Mouse (Mus musculus) C2C12 (cell line): ENCODE data around the gene Rps6kc1.

ENCODE experiments used
- CEBPB ChIP-seq: IDR thresholded peaks from one replicate; pipeline ENCODE4 v1.6.1; 2011; ENCODE audit warnings: low read depth, mild to moderate bottlenecking, control low read depth, moderate library complexity
- CTCF ChIP-seq: IDR thresholded peaks from one replicate; pipeline ENCODE4 v1.5.1; 2011; ENCODE audit not compliant: control insufficient read depth, insufficient read depth, insufficient read length

DNA sequence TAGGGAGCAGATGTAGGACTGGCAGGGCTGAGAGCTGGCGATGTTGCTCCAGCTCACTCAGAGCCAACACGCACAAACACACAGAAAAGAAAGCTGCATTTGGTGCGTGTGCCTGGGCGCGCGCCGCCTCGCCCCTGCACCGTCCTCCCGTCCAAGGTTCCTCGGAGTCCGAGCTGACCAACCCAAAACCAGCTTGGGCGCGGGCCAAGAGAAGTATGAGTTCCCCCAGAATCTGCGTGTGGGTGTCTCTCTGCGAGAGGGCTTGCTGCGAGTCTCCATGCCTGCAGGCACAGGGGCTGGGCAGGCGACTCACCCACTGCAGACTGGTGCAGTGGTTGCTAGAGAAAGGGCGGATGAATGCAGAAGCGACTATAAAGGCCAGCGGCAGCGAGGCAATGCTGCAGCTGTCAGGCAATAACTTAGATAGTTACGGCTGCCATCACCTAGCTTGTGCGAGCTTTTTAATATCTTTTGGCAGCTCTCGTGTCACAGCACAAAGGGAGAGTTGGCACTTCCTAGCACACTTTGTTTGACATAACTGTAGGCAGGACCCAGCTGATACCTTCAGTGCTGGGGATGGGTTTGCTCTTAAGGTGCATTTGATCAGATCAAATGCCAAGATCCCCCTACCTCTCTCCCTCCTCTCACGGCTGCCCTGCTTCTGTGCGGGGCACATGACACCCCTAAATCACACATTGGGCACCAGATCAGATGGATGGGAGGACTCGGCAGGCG is 220.9 kb downstream of the Rps6kc1 start:
- no peak for TF ChIP-seq CTCF
- no peak for TF ChIP-seq CEBPB
